Mouse (Mus musculus) lung, postnatal 0 days (tissue): ENCODE measurements around the gene Pttg1ip.

Experiments used
- CTCF ChIP-seq: IDR thresholded peaks from 2 replicates; pipeline ENCODE4 v1.5.1; 2016; ENCODE audit warnings: antibody characterized with exemption, mild to moderate bottlenecking
- EP300 ChIP-seq: IDR thresholded peaks from 2 replicates; pipeline ENCODE4 v1.6.1; 2016; ENCODE audit warnings: antibody characterized with exemption, mild to moderate bottlenecking, control low read depth

- TF ChIP-seq CTCF (no peak), EP300 (no peak)
Measured at GRCm38 (mm10) chr10:77621546-77621945, 40.0 kb downstream of the Pttg1ip start.
